ENCODE assay signal across 19 mouse cellular contexts in genomic region chr2:22038780-22039179, GRCm38 (mm10).
A peak's percentile ranks its signal among the peaks of the same experiment; 100 is the strongest.
DNase-seq lines count a peak whose midpoint lies in the region; ATAC-seq and TF ChIP-seq lines count a peak whose summit lies in the region.
"Had no signal": no experiment of that assay in that cellular context is flagged by ENCODE, and none has a peak within 500 bp of the region (broad histone marks: within the 10 kb centered on the region; RNA-seq: fewer than 3 reads in every experiment).

No protein-coding gene starts in this region.

- WGBS in hindbrain, embryonic 14.5 days = 25% methylated on average over 2 of the region's 2 CpGs
- WGBS in hindbrain, embryonic 16.5 days = 22% methylated on average over 2 of the region's 2 CpGs

- no peak for DNase-seq in hindbrain, embryonic 14.5 days (ENCODE audit: low spot score)
- DNase-seq in 3T3-L1 (ENCODE audit: low read depth, low spot score) = peak; percentile 13
- no peak for DNase-seq in G1E (ENCODE audit: low spot score)
- DNase-seq in left cerebral cortex, postnatal 36 days (ENCODE audit: low spot score in 2 of 2) = peak; percentile 13 to 26
- no peak for DNase-seq in spleen, adult 18-20 months
- DNase-seq: adrenal gland, adult 8-10 months; cerebellum, adult 9-10 months; gastrocnemius, postnatal 14 days; heart, postnatal 36 days; kidney, adult 9 months; layer of hippocampus, postnatal 36 days; liver; lung, embryonic 14.5 days had no signal

- no peak overlapping the region for H3K9ac ChIP-seq in hindbrain, embryonic 14.5 days
- H3K9ac ChIP-seq in hindbrain, embryonic 16.5 days (ENCODE audit: low read depth, low read length) = no peak overlapping the region
- H3K9ac ChIP-seq: embryonic facial prominence, embryonic 15.5 days; forebrain, embryonic 12.5 days; lung, embryonic 14.5 days had no signal

- no peak overlapping the region for H3K4me2 ChIP-seq in hindbrain, embryonic 14.5 days (replicated peaks)
- H3K4me2 ChIP-seq in hindbrain, embryonic 16.5 days (ENCODE audit: low read length) = no peak overlapping the region
- H3K4me2 ChIP-seq: embryonic facial prominence, embryonic 15.5 days; forebrain, embryonic 12.5 days; heart, embryonic 11.5 days; lung, embryonic 14.5 days had no signal

- H3K27me3 ChIP-seq in hindbrain, embryonic 14.5 days (ENCODE audit: control insufficient read depth, insufficient read depth, low read length) = no peaks in the 10 kb centered on the region
- no peaks in the 10 kb centered on the region for H3K27me3 ChIP-seq in hindbrain, embryonic 16.5 days (replicated peaks; ENCODE audit: control insufficient read depth, insufficient read depth, low read length)
- H3K27me3 ChIP-seq in G1E (ENCODE audit: insufficient read depth, low read length) = no peaks in the 10 kb centered on the region
- H3K27me3 ChIP-seq: embryonic facial prominence, embryonic 15.5 days; forebrain, embryonic 12.5 days had no signal

- H3K27ac ChIP-seq in hindbrain, embryonic 14.5 days = peak overlapping the region; percentile 26; the same call in 1 of the 2 replicates
- no peak overlapping the region for H3K27ac ChIP-seq in hindbrain, embryonic 16.5 days (ENCODE audit: low read depth, low read length)
- H3K27ac ChIP-seq: embryonic facial prominence, embryonic 15.5 days; forebrain, embryonic 12.5 days had no signal

- ATAC-seq in hindbrain, embryonic 14.5 days (ENCODE audit: low FRiP score) = no peak
- no peak for ATAC-seq in hindbrain, embryonic 16.5 days
- ATAC-seq in G1E (ENCODE audit: extremely low read depth, insufficient number of reproducible peaks, low FRiP score, poor library complexity, severe bottlenecking) = peak; percentile 34
- ATAC-seq in CD4-positive, CD25-positive, alpha-beta regulatory T cell, adult 4 months = no peak
- ATAC-seq: inflammation-experienced regulatory T-cells, adult 6 months had no signal

- no peaks in the 10 kb centered on the region for H3K36me3 ChIP-seq in hindbrain, embryonic 14.5 days (replicated peaks; ENCODE audit: control insufficient read depth, insufficient read depth)
- no peaks in the 10 kb centered on the region for H3K36me3 ChIP-seq in hindbrain, embryonic 16.5 days (ENCODE audit: control insufficient read depth, insufficient read depth, low read length)
- H3K36me3 ChIP-seq in G1E (replicated peaks) = no peaks in the 10 kb centered on the region
- H3K36me3 ChIP-seq: embryonic facial prominence, embryonic 15.5 days; forebrain, embryonic 12.5 days had no signal

- no peaks in the 10 kb centered on the region for H3K9me3 ChIP-seq in hindbrain, embryonic 14.5 days (ENCODE audit: control insufficient read depth, low read length)
- no peaks in the 10 kb centered on the region for H3K9me3 ChIP-seq in hindbrain, embryonic 16.5 days (ENCODE audit: control insufficient read depth, low read length)
- peaks cover 4% of the 10 kb centered on the region; the same call in 1 of the 2 replicates for H3K9me3 ChIP-seq in G1E (replicated peaks)
- H3K9me3 ChIP-seq: embryonic facial prominence, embryonic 15.5 days; forebrain, embryonic 12.5 days had no signal

- TF ChIP-seq CTCF in G1E (IDR thresholded peaks at IDR 0.05; ENCODE audit: low read depth, low read length) = no peak

- no peak overlapping the region for H3K4me3 ChIP-seq in hindbrain, embryonic 14.5 days (replicated peaks; ENCODE audit: low read length)
- H3K4me3 ChIP-seq in hindbrain, embryonic 16.5 days (ENCODE audit: low read length) = no peak overlapping the region
- no peak overlapping the region for H3K4me3 ChIP-seq in G1E (ENCODE audit: low read depth, low read length)
- H3K4me3 ChIP-seq: embryonic facial prominence, embryonic 15.5 days; forebrain, embryonic 12.5 days had no signal

- intact Hi-C loops in left cerebral cortex, postnatal 36 days (cut with DNase I) = loop anchor here (10.0 kb wide), 1 partner anchor 586 kb away; the partner anchor contains the start of gene Gad2

- no peaks in the 10 kb centered on the region for H3K4me1 ChIP-seq in hindbrain, embryonic 14.5 days (replicated peaks; ENCODE audit: control insufficient read depth, insufficient read depth, low read length)
- H3K4me1 ChIP-seq in hindbrain, embryonic 16.5 days (ENCODE audit: control insufficient read depth, insufficient read depth, low read depth, low read length) = no peaks in the 10 kb centered on the region
- peaks cover 7% of the 10 kb centered on the region for H3K4me1 ChIP-seq in G1E (ENCODE audit: insufficient read depth, low read depth, low read length)
- H3K4me1 ChIP-seq: embryonic facial prominence, embryonic 15.5 days; forebrain, embryonic 12.5 days had no signal

Comparison
In these comparisons a context has a peak if more than half of its experiments do, and no peak if none do; other contexts are left out.
1. DNase-seq: peak in 3T3-L1 (single experiment) and left cerebral cortex, postnatal 36 days (2 of 2); none in hindbrain, embryonic 14.5 days (single experiment), G1E (single experiment) and spleen, adult 18-20 months (0 of 2).